In the genomic region with DNA sequence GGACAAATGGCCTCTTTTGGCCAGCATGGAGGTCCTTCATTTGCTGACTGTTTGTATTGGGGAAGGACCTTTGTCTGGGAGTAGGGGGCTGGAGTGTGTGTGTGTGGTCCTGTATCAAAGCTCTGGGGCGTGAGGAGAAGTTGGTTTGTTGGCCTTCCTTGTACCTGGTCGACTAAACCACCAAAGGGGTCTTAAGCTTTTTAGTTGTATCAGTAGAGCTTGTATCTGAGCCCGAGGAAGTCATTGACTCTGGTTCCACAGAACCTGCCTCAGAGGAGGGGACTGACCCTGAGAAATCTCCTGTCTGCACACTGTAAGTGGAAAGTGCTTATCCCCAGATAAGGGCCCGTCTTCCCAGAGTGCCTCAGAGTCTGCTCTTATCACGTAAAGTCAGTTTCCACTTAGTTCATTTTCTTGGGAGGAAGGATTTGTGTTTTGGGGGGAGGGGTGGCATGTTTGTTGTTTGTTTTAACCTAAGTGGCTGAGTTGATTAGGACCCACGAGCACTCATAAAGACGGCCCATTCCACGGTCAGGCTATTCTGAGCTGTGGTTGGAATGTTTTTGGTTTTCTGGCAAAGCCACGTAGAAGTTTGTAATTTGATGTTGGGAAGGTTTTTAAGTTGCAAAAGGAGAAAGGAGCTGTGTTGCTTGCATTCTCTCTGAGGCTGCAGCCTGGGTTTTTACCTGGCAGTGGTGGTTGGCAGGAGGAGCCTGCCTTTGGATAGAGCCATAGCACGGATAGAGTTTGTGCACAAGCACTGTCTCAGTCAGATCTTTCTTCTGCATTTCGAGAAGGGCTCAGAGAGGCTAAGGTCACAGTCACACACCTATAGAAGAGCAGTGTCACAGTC, we compare ENCODE assay signal across 12 mouse cellular contexts. TPM values are rescaled to one million over a fixed set of nuclear protein-coding genes. Genes with fewer than 3 reads are reported as not detected.
DNase-seq lines count a peak whose midpoint lies in the region; ATAC-seq and TF ChIP-seq lines count a peak whose summit lies in the region.
"Had no signal": no experiment of that assay in that cellular context is flagged by ENCODE, and none has a peak within 500 bp of the region (broad histone marks: within the 10 kb centered on the region; RNA-seq: fewer than 3 reads in every experiment).

No protein-coding gene starts in this region.

- H3K9me3 ChIP-seq in heart, embryonic 14.5 days (ENCODE audit: control insufficient read depth, low read length): no peaks in the 10 kb centered on the region
- H3K9me3 ChIP-seq in intestine, postnatal 0 days (ENCODE audit: control insufficient read depth): no peaks in the 10 kb centered on the region
- H3K9me3 ChIP-seq: hindbrain, embryonic 15.5 days; midbrain, embryonic 12.5 days had no signal

- 17% methylated on average over 11 of the region's 11 CpGs for WGBS in heart, embryonic 14.5 days
- 35% methylated on average over 11 of the region's 11 CpGs for WGBS in intestine, postnatal 0 days
- 37% methylated on average over 11 of the region's 11 CpGs for WGBS in small intestine, adult 2 months

- no peak for DNase-seq in heart, postnatal 4 days
- peak; percentile 36 for DNase-seq in c-Kit-positive CD71-negative TER-119-negative erythroid progenitor cells, embryonic 14.5 days (ENCODE audit: low read depth)
- no peak for DNase-seq in adrenal gland, adult 2 months
- DNase-seq in right cerebral cortex, postnatal 36 days (ENCODE audit: low spot score in 2 of 2): no peak
- no peak for DNase-seq in kidney, adult 18-20 months
- DNase-seq: cerebellum, postnatal 14 days; thymus, adult 18-20 months had no signal

- peaks cover 23 to 25% of the 10 kb centered on the region in 2 experiments for H3K4me1 ChIP-seq in heart, embryonic 14.5 days (ENCODE audit: control insufficient read depth in 2 of 2, insufficient read depth in 2 of 2, low read length in 2 of 2)
- peaks cover 13% of the 10 kb centered on the region for H3K4me1 ChIP-seq in intestine, postnatal 0 days (replicated peaks; ENCODE audit: control insufficient read depth, insufficient read depth, low read length)
- H3K4me1 ChIP-seq in small intestine, adult 2 months (ENCODE audit: control insufficient read depth, insufficient read depth, insufficient read length, low read length): peaks cover 28% of the 10 kb centered on the region
- H3K4me1 ChIP-seq: hindbrain, embryonic 15.5 days had no signal

- no peak for TF ChIP-seq CTCF in intestine, postnatal 0 days (IDR thresholded peaks at IDR 0.05; ENCODE audit: low read depth)
- no peak for TF ChIP-seq CTCF in small intestine, adult 2 months (IDR thresholded peaks at IDR 0.05; ENCODE audit: extremely low read depth, insufficient read length, insufficient replicate concordance, low read depth, low read length)

- H3K4me3 ChIP-seq in heart, embryonic 14.5 days (ENCODE audit: control insufficient read depth in 1 of 2, insufficient read depth in 1 of 2, low read depth in 1 of 2, low read length in 2 of 2): no peak overlapping the region
- no peak overlapping the region for H3K4me3 ChIP-seq in intestine, postnatal 0 days (ENCODE audit: low read depth, low read length)
- H3K4me3 ChIP-seq in small intestine, adult 2 months (ENCODE audit: low read depth, low read length): no peak overlapping the region
- H3K4me3 ChIP-seq: hindbrain, embryonic 15.5 days; midbrain, embryonic 12.5 days had no signal

- peak overlapping the region; percentile 23 to 62 for H3K27ac ChIP-seq in heart, embryonic 14.5 days (replicated peaks in 1 of 2; ENCODE audit: control insufficient read depth in 1 of 2, insufficient read depth in 1 of 2, low read depth in 2 of 2, low read length in 2 of 2)
- H3K27ac ChIP-seq in intestine, postnatal 0 days (ENCODE audit: low read depth, low read length): peak overlapping the region; percentile 28; the same call in 1 of the 2 replicates
- peak overlapping the region; percentile 57 for H3K27ac ChIP-seq in small intestine, adult 2 months (ENCODE audit: insufficient read depth, low read depth, low read length)
- H3K27ac ChIP-seq: hindbrain, embryonic 15.5 days; midbrain, embryonic 12.5 days had no signal

- no peak overlapping the region for H3K9ac ChIP-seq in heart, embryonic 14.5 days (ENCODE audit: low read length)
- H3K9ac ChIP-seq in intestine, postnatal 0 days (ENCODE audit: low read depth, low read length): no peak overlapping the region
- H3K9ac ChIP-seq: hindbrain, embryonic 15.5 days; midbrain, embryonic 12.5 days had no signal

- H3K4me2 ChIP-seq in heart, embryonic 14.5 days (ENCODE audit: low read length): peak overlapping the region; percentile 6; the same call in 1 of the 2 replicates
- no peak overlapping the region for H3K4me2 ChIP-seq in intestine, postnatal 0 days (replicated peaks; ENCODE audit: low read depth)
- H3K4me2 ChIP-seq: hindbrain, embryonic 15.5 days; midbrain, embryonic 12.5 days had no signal

- no peak for TF ChIP-seq POLR2A in small intestine, adult 2 months (IDR thresholded peaks at IDR 0.05; ENCODE audit: low read depth, low read length)

- ATAC-seq in heart, embryonic 14.5 days (ENCODE audit: insufficient number of reproducible peaks, insufficient read depth, low FRiP score, low read depth): no peak; the same call in 1 of the 2 replicates
- ATAC-seq in intestine, postnatal 0 days: 0 out of 2 replicates have a peak, but pooled peaks have one; percentile 7

- H3K27me3 ChIP-seq in heart, embryonic 14.5 days (ENCODE audit: control insufficient read depth, insufficient read depth, low read length): no peaks in the 10 kb centered on the region
- no peaks in the 10 kb centered on the region for H3K27me3 ChIP-seq in intestine, postnatal 0 days (replicated peaks; ENCODE audit: control insufficient read depth, insufficient read depth, low read length)
- no peaks in the 10 kb centered on the region for H3K27me3 ChIP-seq in small intestine, adult 2 months (ENCODE audit: control insufficient read depth, insufficient read depth, low read length)
- H3K27me3 ChIP-seq: hindbrain, embryonic 15.5 days; midbrain, embryonic 12.5 days had no signal

- no peaks in the 10 kb centered on the region for H3K36me3 ChIP-seq in heart, embryonic 14.5 days (ENCODE audit: control insufficient read depth, insufficient read depth, low read length)
- no peaks in the 10 kb centered on the region for H3K36me3 ChIP-seq in intestine, postnatal 0 days (ENCODE audit: control insufficient read depth, insufficient read depth)
- H3K36me3 ChIP-seq in small intestine, adult 2 months (ENCODE audit: control insufficient read depth, insufficient read depth, low read length): no peaks in the 10 kb centered on the region
- H3K36me3 ChIP-seq: hindbrain, embryonic 15.5 days; midbrain, embryonic 12.5 days had no signal

RNA-seq across cellular contexts. Expression of gene Dapk2, which starts 24.0 kb away (rescaled TPM):
- polyA plus RNA-seq in heart, embryonic 14.5 days (2014; fragmentation: Nextera tagmentation; extraction: Ambion mirVana): 4.8 and 5.7 TPM in 2 replicates
- total RNA-seq in heart, postnatal 4 days (2021): 1 to 10 TPM; 3.1 to 3.8 TPM
- 14.7 and 16.9 TPM in 2 replicates for polyA plus RNA-seq in intestine, postnatal 0 days (2015; fragmentation: Nextera tagmentation; extraction: Ambion mirVana)
- polyA plus RNA-seq in small intestine, adult 2 months (2012; rRNA removed): 5.6 and 8.2 TPM in 2 replicates
- 1 to 10 TPM; 4.5 to 9.7 TPM for total RNA-seq in adrenal gland, adult 2 months (2021)
- 1.4 and 3.0 TPM in 2 replicates for polyA plus RNA-seq in adrenal gland, adult 2 months (2012; rRNA removed)

RNA-seq across cellular contexts. Expression of gene Ciao2a, which starts 55.6 kb away (rescaled TPM):
- polyA plus RNA-seq in heart, embryonic 14.5 days (2014; fragmentation: Nextera tagmentation; extraction: Ambion mirVana): 163 and 172 TPM in 2 replicates
- total RNA-seq in heart, postnatal 4 days (2021): 10 to 100 TPM; 99.1 to 99.6 TPM
- 201 and 207 TPM in 2 replicates for polyA plus RNA-seq in intestine, postnatal 0 days (2015; fragmentation: Nextera tagmentation; extraction: Ambion mirVana)
- 5.1 and 5.3 TPM in 2 replicates for polyA plus RNA-seq in small intestine, adult 2 months (2012; rRNA removed)
- 10 to 100 TPM; 74.9 to 80.0 TPM for total RNA-seq in adrenal gland, adult 2 months (2021)
- polyA plus RNA-seq in adrenal gland, adult 2 months (2012; rRNA removed): 4.9 and 5.2 TPM in 2 replicates

RNA-seq across cellular contexts. Expression of gene Snx1, which starts 55.7 kb away (rescaled TPM):
- polyA plus RNA-seq in heart, embryonic 14.5 days (2014; fragmentation: Nextera tagmentation; extraction: Ambion mirVana): 63.8 and 65.1 TPM in 2 replicates
- 10 to 100 TPM; 39.3 to 40.4 TPM for total RNA-seq in heart, postnatal 4 days (2021)
- 122 and 133 TPM in 2 replicates for polyA plus RNA-seq in intestine, postnatal 0 days (2015; fragmentation: Nextera tagmentation; extraction: Ambion mirVana)
- 15.1 and 32.2 TPM in 2 replicates for polyA plus RNA-seq in small intestine, adult 2 months (2012; rRNA removed)
- 100 to 1,000 TPM; 112 to 118 TPM for total RNA-seq in adrenal gland, adult 2 months (2021)
- polyA plus RNA-seq in adrenal gland, adult 2 months (2012; rRNA removed): 58.9 and 59.7 TPM in 2 replicates

Comparison
In these comparisons a context has a peak if more than half of its experiments do, and no peak if none do; other contexts are left out.
1. RNA of gene Ciao2a, which starts 55.6 kb away (polyA plus RNA-seq): 201 to 207 TPM in intestine, postnatal 0 days and 163 to 172 TPM in heart, embryonic 14.5 days; 5.1 to 5.3 TPM in small intestine, adult 2 months and 4.9 to 5.2 TPM in adrenal gland, adult 2 months; every median in the first group is over 10 times any median in the second.
2. Peak in every context shown above with its lines, with median percentiles within 50 percentile points of each other: H3K27ac ChIP-seq.